Mouse (Mus musculus) CH12F3 (cell line): ENCODE measurements around the gene Acsl6.
"Not testable (repeated sequence)": the region's sequence is repeated elsewhere in the genome, so short reads cannot be mapped to it uniquely, and the experiment has no call there.

Experiments used
- in situ Hi-C: fragments of 300-500 bp; cut with MboI; formaldehyde crosslinking; loops from 2 replicates; pipeline ENCODE4 v1.14.3; 2020; ENCODE audit warnings: low sequenced_read_pairs

The Acsl6 gene

DNA sequence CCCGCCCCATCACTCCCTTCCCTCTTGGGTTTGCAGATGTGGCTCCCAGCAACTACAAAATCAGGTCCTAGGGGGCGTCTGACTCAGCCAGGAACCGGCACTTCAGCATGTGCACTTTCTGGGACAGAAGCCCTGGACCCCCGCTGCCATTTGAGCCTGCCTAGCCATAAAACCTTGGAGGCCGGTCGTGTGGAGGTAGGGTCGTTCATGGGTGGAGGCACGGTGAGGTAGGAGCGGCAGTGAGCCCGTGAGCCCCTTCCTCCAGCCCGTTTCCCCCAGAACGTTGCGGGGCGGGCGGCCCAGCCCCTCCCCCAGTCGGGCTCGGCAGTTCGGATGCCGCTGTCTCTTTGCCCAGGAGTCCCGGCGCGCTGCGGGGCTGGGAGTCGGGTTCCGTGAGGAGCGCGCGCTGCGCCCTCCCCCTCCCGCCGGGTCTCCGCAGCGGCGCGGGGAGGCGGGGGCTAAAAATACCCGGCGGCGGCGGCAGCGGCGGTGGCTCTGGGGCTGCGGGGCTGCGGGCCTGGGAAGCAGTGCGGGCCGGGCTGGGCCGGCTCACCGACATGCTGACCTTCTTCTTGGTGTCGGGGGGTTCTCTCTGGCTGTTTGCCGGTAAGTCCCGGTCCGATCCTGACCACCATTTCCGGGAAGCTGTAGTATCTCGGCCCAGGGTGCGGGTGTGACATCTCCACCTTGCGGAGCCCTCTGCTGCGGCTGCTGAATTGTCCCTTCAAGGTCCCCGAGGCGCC is at the start of gene Acsl6:
Acsl6 (plus strand) TSS at position 71 of the 743 bp plus-strand sequence.
- in situ Hi-C loops, result no loop called here

DNA sequence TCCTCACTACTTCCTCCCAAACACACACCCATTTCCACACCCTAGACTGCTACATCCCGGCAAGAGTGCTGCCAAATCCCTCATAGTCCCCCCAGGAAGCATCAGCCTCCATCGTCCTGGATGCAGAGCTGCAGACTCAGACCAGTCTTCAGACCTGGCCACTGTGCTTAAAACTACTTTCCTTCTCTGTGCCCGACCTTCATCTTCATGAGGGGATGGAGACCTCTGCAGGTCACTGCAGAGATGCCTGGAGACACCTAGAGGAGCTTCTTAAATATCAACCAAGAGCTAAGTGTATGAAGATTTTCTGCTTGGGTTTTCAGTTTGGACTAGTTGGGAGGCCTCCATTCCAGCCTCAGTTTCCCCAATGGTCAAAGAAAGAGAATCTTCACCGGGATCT is 49.5 kb upstream of the Acsl6 start:
- in situ Hi-C loops, result loop anchor here (25.0 kb wide), 1 partner anchor 517 kb away; no protein-coding TSS in a partner anchor

DNA sequence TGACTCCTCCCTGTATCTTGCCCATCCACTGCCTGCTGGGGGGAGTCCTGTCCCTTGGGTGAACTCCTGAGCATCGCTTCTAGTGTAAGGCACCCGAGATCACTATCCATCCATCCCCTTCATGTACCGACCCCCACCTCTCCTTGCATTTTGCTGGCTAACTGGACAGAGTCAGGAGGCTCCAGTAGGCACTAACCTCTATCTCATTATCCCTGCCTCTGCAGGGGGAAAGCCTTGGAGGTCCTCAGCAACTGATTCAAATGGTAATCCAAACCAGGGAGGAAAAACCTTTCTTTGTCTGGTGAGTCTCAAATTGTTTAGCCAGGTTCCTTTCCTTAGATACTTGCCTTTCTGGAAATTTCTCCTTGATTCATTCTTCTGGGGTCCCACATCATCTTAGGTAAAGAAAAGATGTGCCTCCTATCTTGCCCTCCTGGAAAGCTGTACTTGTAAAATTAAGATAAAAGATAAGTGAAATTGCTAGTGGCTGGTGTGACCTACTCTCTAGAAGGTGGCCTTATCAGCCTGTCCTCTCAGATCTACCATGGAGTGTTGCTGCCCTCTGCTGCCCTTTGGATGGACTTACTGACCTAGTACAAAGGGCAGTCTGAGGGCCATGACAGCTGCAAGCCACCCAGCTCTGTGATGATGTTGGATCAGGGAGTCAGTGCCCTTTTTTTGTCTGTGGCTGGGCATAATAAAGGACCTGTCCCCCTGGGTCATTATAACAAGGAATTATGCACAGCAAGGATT is 46.8 kb upstream of the Acsl6 start:
- in situ Hi-C loops, result loop anchor here (5.0 to 25.0 kb wide), 2 partner anchors 114 to 519 kb away; no protein-coding TSS in a partner anchor

DNA sequence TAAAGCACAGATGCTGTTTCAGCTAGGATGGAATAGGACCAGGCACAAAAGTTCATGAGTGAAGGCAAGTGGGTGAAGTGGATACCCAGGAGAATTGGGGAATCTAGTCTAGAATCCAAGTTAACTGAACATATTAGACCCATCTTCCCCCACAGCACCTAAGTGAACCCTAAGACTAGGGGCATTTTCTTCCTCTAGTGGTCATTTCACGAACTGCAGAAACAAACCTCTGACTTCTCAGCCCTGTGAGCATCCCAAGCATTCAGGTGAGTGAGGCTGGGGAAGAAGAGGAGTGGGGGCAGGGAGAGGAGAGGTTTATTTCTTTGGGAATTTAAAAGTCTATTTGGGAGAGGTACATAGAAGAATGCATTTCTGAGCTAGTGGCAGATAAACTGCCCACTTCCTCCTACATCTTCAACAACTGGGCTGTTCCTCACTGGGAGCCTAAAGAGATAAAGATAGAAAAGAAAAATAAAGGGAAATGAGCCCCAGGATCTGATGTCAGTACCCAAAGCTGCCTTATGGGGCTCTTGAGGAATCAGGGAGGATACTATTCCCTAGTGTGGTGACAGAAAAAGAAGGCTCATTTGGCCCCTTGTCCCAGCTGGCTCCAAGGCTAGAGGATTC is 40.1 kb upstream of the Acsl6 start:
- in situ Hi-C loops, result loop anchor here (25.0 kb wide), 1 partner anchor 526 kb away; no protein-coding TSS in a partner anchor

DNA sequence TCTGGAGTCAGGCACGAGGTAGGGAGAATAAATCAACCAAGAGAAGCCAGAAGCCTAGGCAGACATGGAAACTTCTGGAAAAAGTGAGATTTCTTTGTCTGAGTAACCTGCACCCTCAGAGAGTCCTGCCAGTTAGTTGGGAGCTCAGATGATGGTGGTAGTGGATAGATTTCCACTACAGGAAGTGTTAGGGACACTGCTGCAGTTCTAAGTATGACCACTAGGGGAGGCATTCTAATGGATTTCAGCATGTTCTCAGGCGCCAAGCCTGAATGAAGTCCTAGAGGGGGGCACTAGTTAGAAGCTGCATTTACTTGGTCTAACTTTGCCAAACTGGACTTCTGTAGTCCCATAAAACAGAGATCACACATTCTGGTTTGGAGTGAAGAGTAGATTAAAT is 39.1 kb upstream of the Acsl6 start:
- in situ Hi-C loops, result loop anchor here (25.0 kb wide), 1 partner anchor 527 kb away; no protein-coding TSS in a partner anchor

DNA sequence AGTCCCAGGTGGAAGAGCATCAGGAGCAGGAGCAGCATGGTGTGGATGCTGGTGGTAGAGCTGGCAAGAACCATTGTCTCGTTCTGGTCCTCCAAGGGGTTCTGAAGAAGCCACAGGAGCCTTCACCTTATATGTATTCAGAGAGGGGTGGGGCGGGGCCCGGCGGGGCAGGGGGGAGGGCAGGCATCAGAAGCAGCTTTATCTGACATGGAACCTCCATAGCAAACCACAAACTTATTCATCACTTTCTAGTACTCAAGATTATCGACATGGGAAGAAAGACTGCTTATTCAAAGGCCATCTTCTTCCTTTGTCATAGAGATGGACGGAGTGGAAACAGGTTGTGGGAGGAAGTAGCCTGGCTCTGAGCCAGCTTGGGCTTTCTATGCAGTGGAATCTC is 36.4 kb upstream of the Acsl6 start, which contains the start of gene Il3:
Il3 (minus strand) TSS at position 101 of the 400 bp plus-strand sequence.
- in situ Hi-C loops, result loop anchor here (25.0 kb wide), 1 partner anchor 530 kb away; no protein-coding TSS in a partner anchor

DNA sequence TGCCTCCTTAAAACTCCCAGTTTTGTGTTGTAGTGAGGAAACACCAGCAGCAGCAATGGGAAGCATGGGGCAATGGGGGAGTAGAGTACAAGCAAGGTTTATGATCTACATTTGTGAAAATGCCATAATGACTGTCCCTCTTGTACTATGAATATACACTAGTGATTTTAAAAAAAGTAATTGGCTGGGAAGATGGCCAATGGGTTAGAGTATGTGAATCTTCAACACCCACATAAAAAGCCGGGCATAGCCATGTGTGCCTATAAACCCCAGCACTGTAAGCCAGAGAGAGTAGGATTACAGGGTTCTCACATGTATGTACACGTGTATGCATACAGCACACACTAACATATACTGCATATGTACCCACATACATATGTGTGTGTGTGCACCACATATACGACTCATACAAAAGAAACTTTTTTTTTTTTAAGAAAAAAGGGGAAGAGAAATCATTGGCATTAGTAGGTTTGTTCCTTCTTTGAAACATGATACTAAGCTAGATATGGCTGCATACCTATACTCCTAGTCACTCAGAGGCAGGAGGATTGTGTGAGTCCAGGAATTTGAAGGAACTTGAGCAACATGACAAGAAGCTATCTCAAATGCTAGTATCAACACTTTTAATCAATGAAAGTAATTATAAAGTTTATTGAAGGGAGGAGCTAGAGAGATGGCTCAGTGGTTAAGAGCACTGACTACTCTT is 34.3 kb upstream of the Acsl6 start:
- in situ Hi-C loops, result loop anchor here (25.0 kb wide), 1 partner anchor 532 kb away; no protein-coding TSS in a partner anchor

DNA sequence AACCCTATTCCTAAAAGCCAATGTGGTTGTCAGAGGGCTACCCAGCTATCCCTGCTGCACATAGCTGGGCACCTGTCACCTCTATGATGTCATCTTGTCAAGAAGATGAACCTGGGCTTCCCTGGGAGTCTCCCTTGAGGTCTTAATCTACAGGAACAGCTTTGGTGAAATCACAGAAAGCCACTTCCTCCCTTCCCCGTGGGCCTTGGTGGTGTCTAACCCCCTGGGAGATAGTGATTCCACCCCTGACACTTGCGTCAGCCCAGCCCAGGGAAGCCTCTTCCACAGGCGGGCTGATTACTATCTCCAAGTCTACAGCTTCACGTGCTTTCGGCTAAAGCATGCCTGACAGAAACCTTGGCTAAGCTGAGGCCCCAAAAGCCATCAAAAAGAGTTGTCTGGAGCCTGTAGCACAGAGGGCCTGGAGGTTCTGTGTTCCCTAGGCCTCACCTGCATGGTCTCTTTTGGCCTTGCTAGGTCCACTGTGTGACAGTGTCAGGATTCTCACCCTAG is 32.1 kb upstream of the Acsl6 start:
- in situ Hi-C loops, result loop anchor here (25.0 kb wide), 1 partner anchor 534 kb away; no protein-coding TSS in a partner anchor

DNA sequence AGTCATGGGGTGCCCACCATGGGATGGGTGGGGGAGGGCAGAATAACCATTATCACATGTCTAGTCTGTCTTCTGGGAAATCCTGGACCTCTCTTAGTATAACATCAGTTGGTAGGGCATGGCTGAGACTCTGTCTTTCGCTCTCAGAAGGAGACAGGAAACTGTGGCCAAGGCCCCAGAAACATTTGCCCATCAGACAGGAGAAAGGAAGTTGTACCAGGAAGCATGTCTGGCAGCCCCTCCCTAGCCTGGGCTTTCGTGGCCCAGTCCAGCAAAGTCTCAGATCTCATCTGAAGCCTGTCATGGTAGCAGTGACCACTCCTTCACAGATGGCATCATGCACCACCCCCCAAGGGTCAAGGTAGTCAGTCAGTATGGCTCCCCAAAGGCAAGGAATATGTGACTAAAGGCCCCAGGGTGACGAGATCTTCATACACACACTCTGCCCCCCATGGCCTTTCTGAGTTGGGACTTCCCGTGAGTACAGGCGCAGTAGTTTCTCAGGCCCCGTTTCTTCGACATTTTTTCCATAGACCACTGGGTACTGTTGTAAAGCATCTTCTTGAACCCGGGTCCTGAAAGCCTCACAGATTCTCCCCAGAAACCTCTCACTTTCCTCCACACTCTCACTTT is 15.7 kb upstream of the Acsl6 start:
- in situ Hi-C loops, result no loop called here

DNA sequence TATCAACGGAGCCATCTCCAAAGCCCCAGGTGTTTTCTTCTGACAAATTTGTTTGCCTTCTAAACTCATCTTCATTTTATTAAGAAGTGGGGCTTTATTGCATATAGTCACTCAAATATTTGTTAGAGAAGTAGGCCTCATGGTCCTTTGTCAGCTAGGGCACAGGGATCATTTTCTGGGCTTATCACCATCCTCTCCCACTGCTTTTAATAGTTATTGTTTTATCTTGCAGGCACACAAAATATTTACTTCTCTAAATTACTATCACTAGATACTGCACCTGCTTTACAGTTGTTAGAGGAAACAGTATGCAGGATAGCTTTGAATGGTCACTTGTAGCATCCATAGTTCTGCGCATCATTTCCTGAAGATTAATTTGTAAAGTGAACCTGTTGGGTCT is 11.4 kb upstream of the Acsl6 start:
- in situ Hi-C loops, result no loop called here

DNA sequence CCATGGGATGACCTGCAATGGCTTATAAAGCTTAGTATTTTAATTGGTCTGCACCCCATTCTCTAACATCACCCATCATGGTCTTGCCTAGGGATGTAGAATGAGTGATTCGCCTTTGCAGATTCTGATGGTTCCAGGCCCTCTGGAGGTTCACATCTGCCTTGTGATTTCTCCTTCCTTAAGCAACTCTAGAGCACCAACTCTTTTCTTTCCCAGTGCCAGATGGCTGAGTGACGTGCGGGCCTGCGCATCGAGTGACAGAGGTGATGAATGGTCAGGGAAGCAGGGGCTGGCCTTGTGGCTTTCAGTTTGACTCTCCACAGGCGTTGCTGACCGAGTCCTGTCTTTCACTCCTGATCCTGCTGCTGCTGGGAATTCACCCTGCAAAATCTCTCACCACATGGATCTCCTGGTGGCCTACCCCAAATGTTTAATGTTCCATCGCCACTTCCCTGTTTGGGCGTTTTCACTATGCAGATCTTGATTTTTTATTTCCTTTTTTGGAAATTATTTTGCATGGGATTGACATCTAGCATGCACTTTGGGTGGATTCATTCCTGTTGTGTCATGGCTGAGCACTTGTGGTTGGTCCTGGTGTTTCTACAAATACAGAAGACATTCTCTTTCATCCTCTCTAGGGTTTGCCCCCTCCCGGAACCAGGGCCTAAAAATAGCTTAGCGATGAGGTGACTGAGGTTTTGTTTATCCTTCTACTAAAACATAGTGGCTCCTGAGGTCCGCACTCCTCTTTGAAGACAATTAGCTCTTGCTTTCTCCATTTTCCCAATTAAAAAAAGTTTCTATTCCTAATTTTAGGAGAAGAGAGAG is 9.4 kb upstream of the Acsl6 start:
- in situ Hi-C loops, result no loop called here

DNA sequence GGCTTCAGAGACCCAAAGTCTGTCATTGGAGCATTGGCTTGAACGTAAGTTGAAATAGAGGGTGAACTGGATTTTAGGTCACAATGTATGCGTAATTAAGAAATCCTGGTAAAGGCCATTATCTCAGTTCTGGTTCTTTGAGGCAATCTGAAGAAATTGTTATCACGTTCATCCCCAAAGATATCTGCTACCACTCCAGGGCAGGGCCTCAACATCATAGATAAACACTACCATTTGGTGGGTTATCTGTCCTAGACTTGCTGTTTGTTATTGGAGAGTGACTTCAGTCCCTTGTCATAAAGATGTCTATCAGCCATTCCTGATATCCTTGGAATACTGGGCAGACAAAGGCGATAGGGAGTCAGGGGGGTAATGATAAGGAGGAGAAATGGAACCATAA is 7.6 kb upstream of the Acsl6 start:
- in situ Hi-C loops, result no loop called here

DNA sequence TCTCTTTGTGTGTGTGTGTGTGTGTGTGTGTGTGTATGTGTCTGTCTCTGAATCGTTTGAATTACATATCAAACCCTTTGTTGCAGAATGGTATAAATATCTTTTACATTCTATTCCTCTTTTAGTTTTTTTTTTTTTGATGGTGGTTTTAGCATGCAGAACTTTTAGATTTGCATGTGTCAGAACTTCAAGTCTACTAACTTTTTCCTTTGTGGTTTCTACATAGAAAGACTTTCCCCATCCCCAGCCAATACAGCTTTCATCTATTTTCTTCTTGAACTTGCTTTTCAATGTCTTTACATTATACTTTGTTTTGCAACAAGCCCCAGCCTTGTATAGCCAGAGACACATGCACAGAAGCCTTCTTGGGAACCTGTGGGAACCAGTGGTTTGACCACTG is 6.9 kb upstream of the Acsl6 start:
- in situ Hi-C loops, result no loop called here

DNA sequence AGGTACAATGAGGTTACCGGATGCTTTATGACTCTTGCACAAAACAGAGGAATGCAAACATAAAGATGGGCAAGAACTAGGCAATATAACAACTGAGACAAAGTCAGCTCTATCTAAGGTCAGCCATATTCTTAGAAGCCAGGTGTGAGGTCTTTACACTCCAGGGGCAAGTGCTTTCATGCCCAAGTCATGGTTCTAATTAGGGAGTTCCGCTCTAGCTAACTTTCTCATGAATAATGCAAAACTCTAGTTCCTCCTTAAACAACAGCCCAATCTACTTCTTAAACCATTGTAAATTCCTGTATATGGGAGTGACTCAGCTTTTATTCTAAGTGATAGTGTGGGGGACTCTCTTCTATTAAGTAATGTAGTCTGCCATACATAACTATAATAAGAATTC is 6.1 kb upstream of the Acsl6 start:
- in situ Hi-C loops, result not testable (repeated sequence)

DNA sequence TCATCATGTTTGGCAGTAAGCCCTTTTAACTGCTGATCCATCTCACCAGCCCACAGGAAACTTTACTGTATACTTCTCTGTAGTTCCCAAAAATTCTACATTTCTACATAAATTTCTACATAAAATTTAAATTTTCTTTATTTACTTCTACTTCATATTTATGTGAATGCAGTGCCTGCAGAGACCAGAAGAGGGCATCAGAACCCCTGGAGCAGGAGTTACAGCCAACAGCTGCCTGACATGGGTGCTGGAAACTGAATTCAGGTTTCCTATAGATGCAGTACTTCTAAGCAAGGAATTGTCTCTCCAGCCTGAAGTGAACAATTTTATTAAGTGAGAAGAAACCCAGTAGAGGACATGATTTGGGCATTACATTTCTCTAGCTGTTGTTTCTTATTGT is 4.8 kb upstream of the Acsl6 start:
- in situ Hi-C loops, result no loop called here

DNA sequence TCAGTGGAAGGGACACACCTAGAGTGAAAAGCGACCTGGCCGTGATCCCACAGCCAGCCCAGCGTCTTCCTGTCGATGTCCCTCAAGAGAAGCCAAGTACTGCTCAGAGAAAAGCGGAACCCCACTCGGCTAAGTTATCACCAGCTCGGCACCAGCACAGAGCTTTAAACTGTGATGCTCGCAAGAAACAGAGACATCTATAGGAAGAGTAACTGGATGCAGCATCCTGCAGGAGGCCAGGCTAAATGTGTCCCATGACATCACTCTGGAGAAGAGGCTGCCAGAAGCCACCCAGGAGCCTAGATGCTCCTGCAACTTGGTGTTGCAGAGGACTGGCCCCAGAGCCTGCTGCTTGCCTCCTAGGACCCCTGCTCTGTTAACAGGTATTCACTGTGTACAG is 1.6 kb upstream of the Acsl6 start:
- in situ Hi-C loops, result no loop called here

DNA sequence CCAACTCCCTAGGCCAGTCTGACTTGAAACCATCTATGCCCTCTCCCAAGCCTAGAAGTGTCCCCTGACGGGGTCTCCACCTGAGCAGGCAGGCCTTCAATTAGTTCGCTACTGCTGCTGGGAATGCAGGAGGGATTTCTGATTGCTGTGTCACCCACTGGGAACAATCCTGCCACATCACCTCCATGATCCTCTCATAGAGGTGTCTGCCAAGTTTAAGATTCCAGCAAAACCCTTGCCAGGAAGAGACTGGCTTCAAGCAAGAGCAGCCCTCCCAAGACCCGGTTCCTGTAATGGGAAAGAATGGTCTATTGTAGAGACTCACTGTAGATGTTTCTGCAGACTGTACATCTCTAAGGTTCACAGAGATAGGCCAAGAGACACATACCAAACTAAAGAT is 992 bp upstream of the Acsl6 start:
- in situ Hi-C loops, result no loop called here

DNA sequence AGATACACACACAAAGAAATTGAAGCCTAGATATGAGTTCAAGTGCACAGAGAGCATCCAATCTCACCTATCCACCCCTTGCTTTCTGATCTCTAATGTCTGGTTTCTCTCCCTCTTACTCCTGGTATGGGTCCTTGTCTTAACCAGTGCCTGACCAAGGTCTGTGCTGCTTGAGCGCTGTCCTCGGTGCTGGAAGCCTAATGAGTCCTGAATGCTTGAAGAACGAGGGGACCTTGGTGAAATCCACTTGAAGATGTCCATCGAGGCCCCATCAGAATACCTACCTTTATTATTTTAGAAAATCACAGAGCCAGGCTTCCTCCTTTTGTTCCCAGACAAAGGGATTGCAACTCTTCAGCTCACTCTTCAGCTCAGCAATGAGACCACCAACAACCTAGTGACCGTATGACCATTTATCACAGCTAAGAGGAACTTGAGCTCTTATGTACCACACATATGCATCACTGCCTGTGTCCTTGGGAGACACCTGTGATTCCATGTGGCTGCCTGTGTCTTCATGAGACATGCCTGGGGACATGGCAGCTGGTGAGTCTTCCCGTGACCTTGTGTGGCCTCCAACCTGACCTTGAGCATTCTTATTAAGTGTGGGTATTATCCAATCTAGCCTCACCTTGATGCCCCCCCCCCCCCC is 396 bp upstream of the Acsl6 start:
- in situ Hi-C loops, result no loop called here

DNA sequence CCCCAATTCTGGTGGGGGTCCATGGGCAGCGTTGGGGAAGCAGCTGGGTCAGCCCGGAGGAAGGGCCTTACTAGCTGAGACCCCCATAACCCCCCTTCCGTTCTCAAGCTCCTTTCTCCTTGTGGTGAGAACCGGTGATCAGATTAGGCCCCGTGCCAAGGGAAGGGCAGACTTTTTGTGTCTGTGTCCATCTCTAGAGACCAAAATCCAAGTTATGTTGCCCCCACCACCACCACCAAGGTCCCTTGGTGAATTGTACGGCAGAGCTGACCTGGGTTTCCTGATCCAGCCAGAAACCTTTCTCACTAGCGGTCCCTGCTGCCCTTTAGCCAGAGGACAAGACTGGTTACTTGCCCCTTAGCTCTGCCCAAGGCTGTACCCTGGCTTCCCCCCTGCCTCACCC is 874 bp downstream of the Acsl6 start:
- in situ Hi-C loops, result no loop called here
